Mouse (Mus musculus): ENCODE measurements around the gene Rasgrp2. TPM values are rescaled to one million over a fixed set of nuclear protein-coding genes. Genes with fewer than 3 reads are reported as not detected.

Gene Rasgrp2
- polyA plus RNA-seq, 1 experiment from 2014 or later: 130 TPM

Other genes with a start within 250 kb of the Rasgrp2 start
- 0.21 TPM in 1 of 2 replicates, not detected in the other for gene Majin, start 215.0 kb upstream of the Rasgrp2 start, polyA plus RNA-seq (2014; fragmentation: Nextera tagmentation; extraction: Ambion mirVana)
- not detected in 2 replicates for gene Gpha2, start 173.0 kb upstream of the Rasgrp2 start, polyA plus RNA-seq (2014; fragmentation: Nextera tagmentation; extraction: Ambion mirVana)
- 150 and 154 TPM in 2 replicates for gene Ppp2r5b, start 163.5 kb upstream of the Rasgrp2 start, polyA plus RNA-seq (2014; fragmentation: Nextera tagmentation; extraction: Ambion mirVana)
- 16.0 and 16.1 TPM in 2 replicates for gene Atg2a, start 157.7 kb upstream of the Rasgrp2 start, polyA plus RNA-seq (2014; fragmentation: Nextera tagmentation; extraction: Ambion mirVana)
- gene Ehd1, start 122.6 kb upstream of the Rasgrp2 start, polyA plus RNA-seq (2014; fragmentation: Nextera tagmentation; extraction: Ambion mirVana): 53.4 and 74.8 TPM in 2 replicates
- 0.61 and 0.71 TPM in 2 replicates for gene Cdc42bpg, start 92.9 kb upstream of the Rasgrp2 start, polyA plus RNA-seq (2014; fragmentation: Nextera tagmentation; extraction: Ambion mirVana)
- gene Men1, start 64.4 kb upstream of the Rasgrp2 start, polyA plus RNA-seq (2014; fragmentation: Nextera tagmentation; extraction: Ambion mirVana): 36.8 and 43.9 TPM in 2 replicates
- gene Map4k2, start 58.2 kb upstream of the Rasgrp2 start, polyA plus RNA-seq (2014; fragmentation: Nextera tagmentation; extraction: Ambion mirVana): 13.3 and 15.8 TPM in 2 replicates
- gene Sf1, start 35.6 kb upstream of the Rasgrp2 start, polyA plus RNA-seq (2014; fragmentation: Nextera tagmentation; extraction: Ambion mirVana): 91.7 and 112 TPM in 2 replicates
- gene Pygm, start 14.9 kb upstream of the Rasgrp2 start, polyA plus RNA-seq (2014; fragmentation: Nextera tagmentation; extraction: Ambion mirVana): 4.3 and 4.4 TPM in 2 replicates
- gene Nrxn2, start 19.4 kb downstream of the Rasgrp2 start, polyA plus RNA-seq (2014; fragmentation: Nextera tagmentation; extraction: Ambion mirVana): 46.3 and 66.5 TPM in 2 replicates
- gene Slc22a12, start 143.7 kb downstream of the Rasgrp2 start, polyA plus RNA-seq (2014; fragmentation: Nextera tagmentation; extraction: Ambion mirVana): 0.11 TPM in 1 of 2 replicates, not detected in the other

Data from neural tube, embryonic 14.5 days (tissue).